Mouse (Mus musculus): ENCODE results near the gene Aldob. TPM values are rescaled to one million over a fixed set of nuclear protein-coding genes. Genes with fewer than 3 reads are reported as not detected.

The Aldob gene
- polyA plus RNA-seq, 1 experiment: not detected

DNA sequence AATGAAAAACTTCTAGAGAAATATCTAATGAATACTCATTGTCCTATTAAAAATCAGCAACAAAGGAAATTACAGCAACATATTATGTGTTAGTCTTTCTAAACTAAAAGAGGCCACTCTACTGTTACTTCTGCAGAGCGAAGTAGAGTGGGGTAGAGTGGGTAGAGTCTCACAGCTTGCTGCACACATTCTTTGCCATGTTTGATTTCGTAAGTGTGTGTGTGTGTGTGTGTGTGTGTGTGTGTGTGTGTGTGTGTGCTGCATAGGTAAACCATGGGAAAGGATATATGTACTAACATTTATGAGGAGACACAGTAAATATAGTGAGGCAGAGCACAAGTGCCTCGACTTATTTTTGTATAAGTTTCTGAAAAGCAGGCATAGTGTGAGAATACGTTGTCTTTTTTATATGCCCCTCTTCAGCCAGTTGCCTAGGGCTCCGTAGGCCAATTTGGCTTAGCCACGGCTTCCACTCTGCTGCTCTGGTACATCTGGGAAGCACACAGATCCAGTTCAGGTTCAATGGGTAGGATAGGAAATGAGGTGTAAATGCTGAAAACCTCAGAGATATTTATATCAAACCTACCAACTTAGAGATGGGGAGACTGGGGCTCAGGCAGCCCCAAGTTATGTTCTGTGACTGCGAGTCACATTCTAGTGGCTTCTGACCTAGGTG lies 1.7 kb downstream of the Aldob start:
- H3K27me3 ChIP-seq (ENCODE audit: control insufficient read depth, insufficient read depth, insufficient read length): no peaks in the 10 kb centered on the region
- no peak overlapping the region for H3ac ChIP-seq (ENCODE audit: control insufficient read depth, insufficient read length)
- TF ChIP-seq POLR2AphosphoS2 (IDR thresholded peaks at IDR 0.05; ENCODE audit: insufficient read length, low read depth) (no peak), TCF12 (IDR thresholded peaks at IDR 0.05; ENCODE audit: insufficient read depth, poor library complexity, severe bottlenecking) (no peak), MYOG (IDR thresholded peaks at IDR 0.05; ENCODE audit: control insufficient read depth in 1 of 3, insufficient read depth in 1 of 3, insufficient read length in 2 of 3, low read depth in 2 of 3) (no peak), REST (IDR thresholded peaks at IDR 0.05; ENCODE audit: insufficient read depth, insufficient read length) (no peak), MAX (IDR thresholded peaks at IDR 0.05; ENCODE audit: low read depth) (no peak), MYOD1 (IDR thresholded peaks at IDR 0.05; ENCODE audit: control insufficient read depth in 1 of 3, insufficient read length in 2 of 3, low read depth in 2 of 3) (no peak), TCF3 (IDR thresholded peaks at IDR 0.05; ENCODE audit: insufficient read length, low read depth) (no peak), E2F4 (IDR thresholded peaks at IDR 0.05; ENCODE audit: insufficient read depth) (no peak), CEBPB (IDR thresholded peaks at IDR 0.05; ENCODE audit: insufficient read depth, poor library complexity, severe bottlenecking) (no peak), POLR2A (IDR thresholded peaks at IDR 0.05; ENCODE audit: insufficient read length, low read depth) (no peak), USF1 (IDR thresholded peaks at IDR 0.05; ENCODE audit: low read depth) (no peak), SRF (IDR thresholded peaks at IDR 0.05; ENCODE audit: control insufficient read depth, insufficient read length, low read depth) (no peak)
- no peak overlapping the region for H3K4me2 ChIP-seq (ENCODE audit: low read depth)
- no peaks in the 10 kb centered on the region for H3K36me3 ChIP-seq (ENCODE audit: control insufficient read depth, insufficient read depth)
- no peaks in the 10 kb centered on the region for H3K79me2 ChIP-seq (ENCODE audit: control insufficient read depth, insufficient read depth)
- H3K4me3 ChIP-seq: no peak overlapping the region

DNA sequence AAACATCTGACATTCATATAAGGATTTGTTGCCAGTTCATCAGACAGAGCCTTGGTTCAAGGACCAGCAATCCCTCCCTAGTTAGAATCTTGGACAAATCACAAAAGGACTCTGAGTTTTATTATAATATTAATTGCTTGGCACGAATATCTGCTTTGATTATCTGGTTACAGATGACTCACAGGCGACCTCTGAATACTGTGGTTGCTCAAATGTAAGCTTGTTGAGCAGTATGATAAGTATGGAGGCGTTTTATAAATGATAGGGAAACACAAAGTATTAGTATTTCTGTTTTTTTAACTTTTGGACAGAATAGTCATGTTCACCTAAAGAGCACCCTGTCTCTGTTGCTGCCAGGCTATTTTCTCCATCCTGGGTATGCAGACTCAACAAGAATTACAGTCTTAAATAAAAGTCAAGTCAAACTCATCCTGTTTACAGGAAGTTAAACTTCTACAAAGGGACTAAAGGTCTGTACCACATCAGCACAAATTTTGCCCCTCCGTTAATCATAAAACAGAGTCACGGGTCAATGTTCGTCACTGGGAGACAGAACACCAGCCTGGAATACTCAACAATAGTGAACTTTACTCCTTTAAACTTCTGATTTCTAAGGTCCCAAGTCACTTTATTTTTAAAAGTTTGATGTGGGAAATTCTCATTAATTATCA lies 2.3 kb downstream of the Aldob start:
- no peaks in the 10 kb centered on the region for H3K36me3 ChIP-seq (ENCODE audit: control insufficient read depth, insufficient read depth)
- H3ac ChIP-seq (ENCODE audit: control insufficient read depth, insufficient read length): no peak overlapping the region
- H3K79me2 ChIP-seq (ENCODE audit: control insufficient read depth, insufficient read depth): no peaks in the 10 kb centered on the region
- no peak overlapping the region for H3K4me3 ChIP-seq
- H3K27me3 ChIP-seq (ENCODE audit: control insufficient read depth, insufficient read depth, insufficient read length): no peaks in the 10 kb centered on the region
- TF ChIP-seq MYOD1 (IDR thresholded peaks at IDR 0.05; ENCODE audit: control insufficient read depth in 1 of 3, insufficient read length in 2 of 3, low read depth in 2 of 3) (no peak), MAX (IDR thresholded peaks at IDR 0.05; ENCODE audit: low read depth) (no peak), CEBPB (IDR thresholded peaks at IDR 0.05; ENCODE audit: insufficient read depth, poor library complexity, severe bottlenecking) (no peak), MYOG (IDR thresholded peaks at IDR 0.05; ENCODE audit: control insufficient read depth in 1 of 3, insufficient read depth in 1 of 3, insufficient read length in 2 of 3, low read depth in 2 of 3) (no peak)
- H3K4me2 ChIP-seq (ENCODE audit: low read depth): no peak overlapping the region

DNA sequence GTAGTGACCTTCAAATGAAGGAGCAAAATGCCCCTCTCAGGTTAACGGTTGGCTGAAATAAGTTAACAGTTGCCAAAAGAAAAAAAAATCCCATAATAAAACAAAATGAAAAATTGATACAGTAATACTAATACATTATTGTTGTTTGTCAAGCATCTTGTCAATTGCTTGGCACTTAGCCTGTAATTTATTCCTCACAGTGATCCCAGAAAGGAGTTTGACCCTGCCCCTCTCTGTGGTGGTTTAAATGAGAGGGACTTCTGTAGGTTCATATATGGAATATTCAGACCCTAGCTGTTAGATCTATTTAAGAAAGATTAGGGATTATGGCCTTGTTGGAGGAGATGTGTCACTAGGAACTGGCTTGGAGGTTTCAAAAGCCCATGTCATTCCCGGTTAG lies 3.3 kb downstream of the Aldob start:
- Histone ChIP-seq H3K4me2 (ENCODE audit: low read depth) (no peak overlapping the region), H3K36me3 (ENCODE audit: control insufficient read depth, insufficient read depth) (no peaks in the 10 kb centered on the region), H3ac (ENCODE audit: control insufficient read depth, insufficient read length) (no peak overlapping the region), H3K27me3 (ENCODE audit: control insufficient read depth, insufficient read depth, insufficient read length) (no peaks in the 10 kb centered on the region), H3K4me3 (no peak overlapping the region), H3K79me2 (ENCODE audit: control insufficient read depth, insufficient read depth) (no peaks in the 10 kb centered on the region)
- TF ChIP-seq MYOG (IDR thresholded peaks at IDR 0.05; ENCODE audit: control insufficient read depth in 1 of 3, insufficient read depth in 1 of 3, insufficient read length in 2 of 3, low read depth in 2 of 3) (no peak), REST (IDR thresholded peaks at IDR 0.05; ENCODE audit: insufficient read depth, insufficient read length) (no peak), CEBPB (IDR thresholded peaks at IDR 0.05; ENCODE audit: insufficient read depth, poor library complexity, severe bottlenecking) (no peak), USF1 (IDR thresholded peaks at IDR 0.05; ENCODE audit: low read depth) (no peak), SRF (IDR thresholded peaks at IDR 0.05; ENCODE audit: control insufficient read depth, insufficient read length, low read depth) (no peak), POLR2A (IDR thresholded peaks at IDR 0.05; ENCODE audit: insufficient read length, low read depth) (no peak), POLR2AphosphoS2 (IDR thresholded peaks at IDR 0.05; ENCODE audit: insufficient read length, low read depth) (no peak), MAX (IDR thresholded peaks at IDR 0.05; ENCODE audit: low read depth) (no peak), TCF3 (IDR thresholded peaks at IDR 0.05; ENCODE audit: insufficient read length, low read depth) (no peak), E2F4 (IDR thresholded peaks at IDR 0.05; ENCODE audit: insufficient read depth) (no peak), TCF12 (IDR thresholded peaks at IDR 0.05; ENCODE audit: insufficient read depth, poor library complexity, severe bottlenecking) (no peak), MYOD1 (IDR thresholded peaks at IDR 0.05; ENCODE audit: control insufficient read depth in 1 of 3, insufficient read length in 2 of 3, low read depth in 2 of 3) (no peak)

DNA sequence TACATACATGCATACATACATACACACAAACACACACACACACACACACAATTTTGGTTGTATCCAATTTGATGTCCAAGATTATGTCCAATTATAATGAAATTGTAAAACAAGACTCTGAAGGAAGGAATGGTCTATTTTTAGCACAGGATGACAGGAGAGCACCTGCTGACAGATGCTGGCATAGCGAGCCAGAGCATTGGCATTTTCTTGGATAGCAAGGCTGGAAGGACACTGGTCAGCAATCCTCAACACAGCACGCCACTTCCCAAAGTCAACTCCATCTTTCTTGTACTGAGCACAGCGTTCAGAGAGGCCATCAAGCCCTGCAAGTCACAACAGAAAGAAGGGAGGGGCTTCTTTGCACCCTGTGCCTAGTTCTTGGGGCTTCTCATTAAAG lies 8.4 kb downstream of the Aldob start:
- Histone ChIP-seq H3K4me3 (no peak overlapping the region), H3K4me2 (ENCODE audit: low read depth) (no peak overlapping the region), H3ac (ENCODE audit: control insufficient read depth, insufficient read length) (no peak overlapping the region), H3K27me3 (ENCODE audit: control insufficient read depth, insufficient read depth, insufficient read length) (no peaks in the 10 kb centered on the region), H3K79me2 (ENCODE audit: control insufficient read depth, insufficient read depth) (no peaks in the 10 kb centered on the region), H3K36me3 (ENCODE audit: control insufficient read depth, insufficient read depth) (no peaks in the 10 kb centered on the region)
- peak in 1 of 3 experiments; percentile 23 for TF ChIP-seq MYOD1 (IDR thresholded peaks at IDR 0.05; ENCODE audit: control insufficient read depth in 1 of 3, insufficient read length in 2 of 3, low read depth in 2 of 3)
- TF ChIP-seq MYOG (IDR thresholded peaks at IDR 0.05; ENCODE audit: control insufficient read depth in 1 of 3, insufficient read depth in 1 of 3, insufficient read length in 2 of 3, low read depth in 2 of 3): no peak

DNA sequence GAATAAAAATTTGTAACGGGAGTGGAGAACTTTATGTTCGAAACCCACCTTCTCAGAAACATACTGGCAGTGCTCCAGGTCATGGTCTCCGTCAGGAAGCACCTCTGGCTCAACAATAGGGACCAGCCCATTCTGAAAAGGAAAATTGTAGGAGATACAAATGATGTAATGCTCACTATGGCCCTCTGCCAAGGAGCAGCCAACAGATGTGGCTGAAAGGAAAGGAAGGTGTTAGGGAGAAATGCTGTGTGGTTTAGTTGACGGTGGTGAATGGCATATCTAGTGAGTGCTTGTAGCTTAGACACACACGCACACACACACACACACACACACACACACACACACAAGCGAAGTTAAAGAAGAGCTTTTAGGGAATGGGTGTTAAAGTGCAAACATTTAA lies 9.7 kb downstream of the Aldob start:
- H3K79me2 ChIP-seq (ENCODE audit: control insufficient read depth, insufficient read depth): no peaks in the 10 kb centered on the region
- no peak overlapping the region for H3K4me3 ChIP-seq
- H3ac ChIP-seq (ENCODE audit: control insufficient read depth, insufficient read length): no peak overlapping the region
- H3K4me2 ChIP-seq (ENCODE audit: low read depth): no peak overlapping the region
- H3K36me3 ChIP-seq (ENCODE audit: control insufficient read depth, insufficient read depth): no peaks in the 10 kb centered on the region
- no peaks in the 10 kb centered on the region for H3K27me3 ChIP-seq (ENCODE audit: control insufficient read depth, insufficient read depth, insufficient read length)
- TF ChIP-seq POLR2AphosphoS2 (IDR thresholded peaks at IDR 0.05; ENCODE audit: insufficient read length, low read depth) (no peak), SRF (IDR thresholded peaks at IDR 0.05; ENCODE audit: control insufficient read depth, insufficient read length, low read depth) (no peak), POLR2A (IDR thresholded peaks at IDR 0.05; ENCODE audit: insufficient read length, low read depth) (no peak)

Data from myocyte (in vitro differentiated cells).